Mouse (Mus musculus) forebrain, embryonic 16.5 days (tissue): Measurements from ENCODE around the gene Mars. TPM values are rescaled to one million over a fixed set of nuclear protein-coding genes. Genes with fewer than 3 reads are reported as not detected.

Experiments
- ATAC-seq: fragments of 200-750 bp; cut with Nextera tagmentation; 2 replicates; pipeline ENCODE4 v1.8.0; 2017; ENCODE audit warnings: mild to moderate bottlenecking, moderate library complexity
- H3K27ac ChIP-seq: fragments of 300-500 bp; sonication (generic); 2 replicates; pipeline ENCODE4 v1.5.1; 2014; ENCODE audit warnings: low read length, control low read depth
- H3K27me3 ChIP-seq: fragments of 300-500 bp; sonication (generic); replicated peaks from 2 replicates; pipeline ENCODE4 v1.6.1; 2014; ENCODE audit warnings: low read length; ENCODE audit not compliant: control insufficient read depth, insufficient read depth
- H3K36me3 ChIP-seq: fragments of 300-500 bp; sonication (generic); 2 replicates; pipeline ENCODE4 v1.6.1; 2014; ENCODE audit not compliant: control insufficient read depth, insufficient read depth
- H3K4me1 ChIP-seq: fragments of 300-500 bp; sonication (generic); replicated peaks from 2 replicates; pipeline ENCODE4 v1.6.1; 2014; ENCODE audit warnings: low read length; ENCODE audit not compliant: control insufficient read depth, insufficient read depth
- H3K4me2 ChIP-seq: fragments of 300-500 bp; sonication (generic); 2 replicates; pipeline ENCODE4 v1.6.1; 2014; ENCODE audit warnings: mild to moderate bottlenecking, low read length, control low read depth
- H3K4me3 ChIP-seq: fragments of 300-500 bp; sonication (generic); replicated peaks from 2 replicates; pipeline ENCODE4 v1.5.1; 2014; ENCODE audit warnings: mild to moderate bottlenecking, low read length, control low read depth
- H3K9ac ChIP-seq: fragments of 300-500 bp; sonication (generic); replicated peaks from 2 replicates; pipeline ENCODE4 v1.6.1; 2014; ENCODE audit warnings: low read depth, low read length, control low read depth
- H3K9me3 ChIP-seq: fragments of 300-500 bp; sonication (generic); 2 replicates; pipeline ENCODE4 v1.6.1; 2016; ENCODE audit warnings: low read length; ENCODE audit not compliant: control insufficient read depth
- WGBS: fragments of 180-500 bp; shearing (Covaris S2); extraction: QIAGEN DNeasy Blood & Tissue Kit; methylation state at CpG from one replicate; pipeline ENCODE4 v1.1.7; 2014; 5-methylcytosine and 5-hydroxymethylcytosine counted together
- polyA plus RNA-seq: library from polyadenylated mRNA; unstranded; fragments of >200 nt; fragmentation: Nextera tagmentation; extraction: Ambion mirVana; gene quantifications from 2 replicates; pipeline ENCODE4 v1.2.1, GENCODE M21; 2015

The Mars gene
- polyA plus RNA-seq, 1 experiment from 2014 or later = 135 TPM

DNA sequence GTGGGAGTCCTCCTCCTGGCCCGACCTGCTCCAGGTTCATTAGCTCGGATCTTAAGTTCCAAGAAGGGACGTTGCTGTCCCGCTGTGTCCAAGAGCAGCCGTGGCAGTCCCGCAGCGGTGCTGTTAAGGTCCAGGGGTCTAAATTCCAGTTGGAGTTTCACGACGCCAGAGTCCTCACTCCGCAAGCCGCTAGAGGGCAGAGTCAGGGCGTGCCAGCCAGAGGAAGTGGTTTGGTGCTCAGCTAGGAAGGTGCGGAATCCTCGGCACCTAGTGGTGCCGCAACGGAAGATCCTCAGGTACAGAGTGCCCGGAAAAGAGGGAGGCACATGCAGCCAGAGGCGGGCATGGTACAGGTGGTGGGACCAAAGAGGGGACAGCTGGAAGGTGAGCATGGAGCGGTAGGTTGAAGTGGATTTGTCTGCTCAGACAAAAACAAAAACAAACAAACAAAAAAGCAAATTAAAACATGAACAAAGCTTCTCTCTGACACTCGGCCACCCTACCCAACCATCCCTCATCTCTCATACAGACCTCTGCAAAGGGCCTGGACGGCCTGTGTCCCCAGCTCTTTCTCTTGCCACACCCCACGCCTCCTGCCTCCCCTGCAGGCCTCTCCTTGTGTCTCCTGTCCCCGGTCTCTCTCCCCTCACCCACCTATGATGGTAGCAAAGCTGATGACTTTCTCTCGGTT lies 39.2 kb upstream of the Mars start:
- H3K9me3 ChIP-seq = no peaks in the 10 kb centered on the region
- peak; percentile 67 for ATAC-seq
- H3K27me3 ChIP-seq = no peaks in the 10 kb centered on the region; the same call in 1 of the 2 replicates
- 12% methylated on average over 24 of the region's 24 CpGs for WGBS
- peak overlapping the region; percentile 40; the same call in 1 of the 2 replicates for H3K4me2 ChIP-seq
- no peaks in the 10 kb centered on the region for H3K4me1 ChIP-seq
- no peaks in the 10 kb centered on the region for H3K36me3 ChIP-seq
- no peak overlapping the region for H3K27ac ChIP-seq
- H3K9ac ChIP-seq = 0 out of 2 replicates have a peak overlapping the region, but pooled peaks have one; percentile 12
- H3K4me3 ChIP-seq = peak overlapping the region; percentile 21; the same call in 1 of the 2 replicates

DNA sequence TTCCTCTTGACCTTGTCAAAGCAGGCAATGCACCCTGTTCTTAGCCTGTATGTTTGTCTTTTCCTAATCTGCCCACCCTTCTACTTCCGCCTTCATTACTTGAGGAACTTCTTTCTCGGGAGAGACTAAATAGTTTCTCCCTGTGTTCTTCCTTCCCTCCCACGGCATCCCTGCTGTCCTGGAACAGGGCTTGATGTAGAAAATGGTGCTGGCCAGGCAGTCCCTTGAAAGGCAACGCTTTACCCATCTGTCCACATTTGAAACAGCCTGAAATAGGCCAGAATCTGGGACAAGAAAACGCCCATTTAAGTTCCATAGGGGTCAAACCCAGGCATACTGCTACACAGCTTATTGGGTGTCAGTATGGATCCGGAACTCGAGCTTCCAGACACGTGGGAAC lies 38.2 kb upstream of the Mars start:
- H3K36me3 ChIP-seq = no peaks in the 10 kb centered on the region
- no peak overlapping the region for H3K4me2 ChIP-seq
- H3K4me1 ChIP-seq = no peaks in the 10 kb centered on the region
- H3K27ac ChIP-seq = no peak overlapping the region
- WGBS = 81% methylated on average over 8 of the region's 8 CpGs
- H3K9me3 ChIP-seq = no peaks in the 10 kb centered on the region
- no peaks in the 10 kb centered on the region; the same call in 1 of the 2 replicates for H3K27me3 ChIP-seq
- no peak overlapping the region for H3K9ac ChIP-seq
- ATAC-seq = 0 out of 2 replicates have a peak, but pooled peaks have one; percentile 26
- H3K4me3 ChIP-seq = no peak overlapping the region

DNA sequence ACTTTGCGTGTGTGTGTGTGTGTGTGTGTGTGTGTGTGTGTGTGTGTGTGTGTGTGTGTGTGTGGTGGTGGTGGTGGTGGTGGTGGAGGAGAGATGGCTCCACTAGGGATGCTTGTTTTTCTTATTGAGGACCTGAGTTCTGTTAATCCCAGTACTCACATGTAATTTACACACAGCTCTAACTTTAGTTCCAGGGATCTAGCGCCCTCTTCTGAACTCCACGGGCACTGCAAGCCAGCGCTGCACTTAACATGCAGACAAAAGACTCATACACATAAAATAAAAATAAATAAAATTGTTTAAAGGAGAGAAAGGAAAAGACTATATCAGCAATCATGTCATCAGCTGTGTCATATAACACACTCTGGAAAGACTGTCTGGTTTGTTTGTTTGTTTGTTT lies 37.4 kb upstream of the Mars start:
- ATAC-seq = no peak
- Histone ChIP-seq H3K4me2 (no peak overlapping the region), H3K36me3 (no peaks in the 10 kb centered on the region), H3K4me3 (no peak overlapping the region), H3K27ac (no peak overlapping the region), H3K9ac (no peak overlapping the region), H3K4me1 (no peaks in the 10 kb centered on the region), H3K9me3 (no peaks in the 10 kb centered on the region), H3K27me3 (no peaks in the 10 kb centered on the region; the same call in 1 of the 2 replicates)
- 74% methylated on average over 4 of the region's 4 CpGs for WGBS

DNA sequence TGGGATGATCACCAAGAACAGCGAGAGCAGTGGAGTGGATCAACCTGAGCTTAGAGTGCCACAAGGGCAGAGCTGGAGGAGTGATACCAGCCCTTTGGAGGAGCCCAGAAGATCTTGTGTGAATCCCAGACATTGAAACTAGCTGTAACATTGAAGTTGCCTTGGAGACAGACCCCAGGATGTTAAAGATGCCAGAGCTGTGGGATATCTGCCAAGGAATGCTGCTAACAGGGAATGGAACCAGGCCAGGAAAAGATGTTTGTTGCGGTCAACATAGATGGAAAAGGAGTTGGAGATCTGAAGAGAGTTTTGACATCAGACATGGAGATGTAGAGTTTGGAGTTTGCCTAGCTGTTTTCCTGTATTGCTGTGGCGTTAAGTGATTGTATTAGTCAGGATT lies 34.6 kb upstream of the Mars start:
- H3K9me3 ChIP-seq = no peaks in the 10 kb centered on the region
- H3K4me1 ChIP-seq = peaks cover 14% of the 10 kb centered on the region
- no peak overlapping the region for H3K27ac ChIP-seq
- H3K9ac ChIP-seq = no peak overlapping the region
- H3K36me3 ChIP-seq = no peaks in the 10 kb centered on the region
- H3K4me2 ChIP-seq = no peak overlapping the region
- no peak overlapping the region for H3K4me3 ChIP-seq
- peaks cover 11% of the 10 kb centered on the region for H3K27me3 ChIP-seq
- ATAC-seq = no peak
- WGBS = 75% methylated on average over 3 of the region's 3 CpGs

DNA sequence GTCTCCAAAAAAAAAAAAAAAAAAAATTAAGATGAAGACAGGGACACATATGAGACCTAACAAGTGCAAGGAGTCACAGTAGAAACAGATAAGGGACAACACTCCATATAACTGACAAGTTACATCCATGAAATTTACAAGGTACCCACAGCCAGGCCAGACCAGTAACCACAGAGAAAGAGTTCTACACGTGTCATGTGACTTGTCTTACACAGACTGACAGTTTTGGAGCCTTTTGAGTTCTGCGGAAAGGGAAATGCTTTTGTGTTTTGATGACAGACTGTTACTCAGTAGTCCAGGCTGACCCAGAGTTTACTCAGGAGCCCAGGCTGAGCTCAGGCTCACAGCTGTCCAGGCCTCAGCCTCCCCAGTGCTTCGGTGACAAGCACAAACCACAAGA lies 31.4 kb upstream of the Mars start:
- H3K4me1 ChIP-seq = peaks cover 39% of the 10 kb centered on the region
- no peak for ATAC-seq
- no peak overlapping the region for H3K4me2 ChIP-seq
- H3K36me3 ChIP-seq = no peaks in the 10 kb centered on the region
- H3K27ac ChIP-seq = no peak overlapping the region
- 66% methylated on average over 3 of the region's 3 CpGs for WGBS
- peaks cover 22% of the 10 kb centered on the region for H3K27me3 ChIP-seq
- H3K9ac ChIP-seq = no peak overlapping the region
- H3K9me3 ChIP-seq = no peaks in the 10 kb centered on the region
- H3K4me3 ChIP-seq = no peak overlapping the region

DNA sequence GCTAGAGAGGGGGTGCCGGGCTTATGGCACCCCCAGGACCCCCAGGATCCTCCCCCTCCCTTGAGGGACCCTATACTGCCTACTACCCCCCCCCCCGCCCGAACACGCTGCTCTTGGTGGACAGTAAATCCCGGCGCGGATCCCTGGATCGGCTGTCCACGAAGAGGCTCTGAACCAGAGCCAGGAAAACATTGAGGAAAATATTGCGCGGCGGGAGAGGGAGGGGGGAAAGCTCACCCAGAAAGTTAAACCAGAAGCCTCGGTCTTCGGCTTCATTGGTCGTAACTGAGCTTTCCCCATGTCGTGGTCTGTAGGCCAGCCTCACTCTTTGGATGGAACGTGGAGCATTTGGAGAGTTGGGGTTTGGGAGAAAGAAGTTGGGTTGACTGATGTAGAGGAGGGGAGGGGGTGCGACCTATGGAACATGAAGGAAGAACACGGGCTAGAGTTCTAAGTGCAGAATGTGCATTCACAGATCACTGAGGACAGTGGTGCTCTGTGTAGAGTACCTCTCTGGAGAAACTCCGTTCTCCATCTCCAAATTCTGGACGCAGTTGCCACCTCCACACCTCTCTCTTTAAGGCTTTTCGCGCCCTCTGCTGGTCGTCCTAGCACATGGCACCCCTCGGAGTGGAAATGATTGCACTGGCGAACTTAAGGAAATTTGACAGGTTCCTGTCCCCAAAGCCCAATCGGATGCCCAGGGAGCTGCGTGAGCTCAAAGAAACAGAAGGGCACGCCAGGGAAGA lies 30.5 kb upstream of the Mars start, which contains the start of gene Gli1:
TSS of gene Gli1 (minus strand) at position 84 of the 749 bp plus-strand sequence.
- ATAC-seq = peak; percentile 38; the same call in 1 of the 2 replicates
- H3K9me3 ChIP-seq = no peaks in the 10 kb centered on the region
- under 1% methylated on average over 29 of the region's 29 CpGs for WGBS
- H3K9ac ChIP-seq = 0 out of 2 replicates have a peak within 1 kb of the TSS, but pooled peaks have one; percentile 17
- peak within 1 kb of the TSS; percentile 34 for H3K4me3 ChIP-seq
- H3K27ac ChIP-seq = no peak within 1 kb of the TSS
- peaks cover 39% of the 10 kb centered on the region for H3K4me1 ChIP-seq
- H3K27me3 ChIP-seq = peaks cover 22% of the 10 kb centered on the region
- no peaks in the 10 kb centered on the region for H3K36me3 ChIP-seq
- H3K4me2 ChIP-seq = peak within 1 kb of the TSS; percentile 51

DNA sequence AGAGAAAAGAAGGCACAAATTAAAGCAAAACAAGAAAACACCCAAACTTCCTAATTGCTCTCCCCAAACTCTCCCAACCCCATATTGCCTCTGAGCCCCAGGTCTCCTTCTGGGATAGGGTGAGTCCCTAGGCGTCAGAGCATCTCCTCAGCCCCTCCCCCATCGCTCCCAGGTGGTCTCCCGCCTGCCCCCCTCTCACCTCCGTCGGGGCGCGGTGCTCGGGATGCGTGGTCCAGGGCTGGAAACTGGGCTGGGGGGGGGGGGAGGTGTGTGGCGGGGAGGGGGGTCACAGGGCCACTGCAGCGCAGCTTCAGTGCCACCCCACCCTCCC lies 29.7 kb upstream of the Mars start:
- peaks cover 39% of the 10 kb centered on the region for H3K4me1 ChIP-seq
- H3K4me3 ChIP-seq = peak overlapping the region; percentile 34
- H3K27ac ChIP-seq = no peak overlapping the region
- H3K4me2 ChIP-seq = peak overlapping the region; percentile 51
- no peak overlapping the region for H3K9ac ChIP-seq
- no peaks in the 10 kb centered on the region for H3K9me3 ChIP-seq
- no peak for ATAC-seq
- H3K27me3 ChIP-seq = peaks cover 22% of the 10 kb centered on the region
- H3K36me3 ChIP-seq = no peaks in the 10 kb centered on the region
- WGBS = 0% methylated on average over 9 of the region's 11 CpGs

DNA sequence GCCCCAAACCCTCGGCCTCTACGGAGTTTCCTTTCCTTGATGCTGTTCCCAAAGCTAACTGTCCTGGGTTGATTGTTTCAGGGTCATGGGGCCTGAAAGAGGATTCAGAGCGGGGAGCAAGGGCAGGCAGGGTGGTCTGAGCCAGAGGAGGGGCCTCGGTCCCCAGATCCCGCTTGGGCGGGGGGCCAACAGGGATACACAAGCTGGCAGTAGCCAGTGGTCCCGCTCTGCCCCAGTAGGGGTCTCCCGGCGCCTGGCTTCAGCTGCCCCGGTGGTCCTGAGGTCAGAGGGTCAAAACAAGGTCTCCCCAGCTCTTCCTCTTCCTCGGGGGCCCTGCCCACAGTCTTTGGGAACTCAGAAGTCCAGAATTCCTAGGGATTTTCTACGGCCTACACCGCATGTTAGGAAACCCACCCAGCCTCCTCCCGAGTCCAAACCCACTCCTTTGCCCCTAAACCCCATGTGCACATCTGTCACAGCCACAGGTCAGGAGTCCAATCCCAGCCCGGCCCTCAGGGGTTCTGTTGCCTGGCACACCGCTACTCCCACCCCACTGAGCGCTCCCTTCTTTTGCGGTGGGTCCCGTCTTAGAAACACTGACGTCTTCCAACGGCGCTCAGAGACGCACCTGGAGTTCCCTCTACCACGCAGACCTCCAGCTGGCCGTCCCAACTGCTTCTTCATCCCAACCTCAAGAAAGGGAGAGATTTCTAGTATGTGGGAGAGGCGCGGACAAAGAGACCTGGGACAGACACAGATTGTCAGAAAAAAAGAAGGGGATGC lies 29.2 kb upstream of the Mars start:
- Histone ChIP-seq H3K4me1 (peaks cover 39% of the 10 kb centered on the region), H3K36me3 (no peaks in the 10 kb centered on the region), H3K27me3 (peaks cover 22% of the 10 kb centered on the region), H3K4me3 (peak overlapping the region; percentile 34), H3K9ac (0 out of 2 replicates have a peak overlapping the region, but pooled peaks have one; percentile 17), H3K9me3 (no peaks in the 10 kb centered on the region), H3K27ac (no peak overlapping the region), H3K4me2 (peak overlapping the region; percentile 54)
- ATAC-seq = no peak
- under 1% methylated on average over 27 of the region's 27 CpGs for WGBS
